7 mouse cellular contexts compared by ENCODE assay signal in genomic region chr2:10785156-10785555, GRCm38 (mm10).
DNase-seq lines count a peak whose midpoint lies in the region; ATAC-seq and TF ChIP-seq lines count a peak whose summit lies in the region.

No protein-coding gene starts in this region.

- 30% methylated on average over 2 of the region's 2 CpGs for WGBS in midbrain, embryonic 10.5 days
- WGBS in midbrain, embryonic 13.5 days: 14% methylated on average over 2 of the region's 2 CpGs
- 18% methylated on average over 2 of the region's 2 CpGs for WGBS in limb, embryonic 14.5 days

- H3K9me3 ChIP-seq in midbrain, embryonic 10.5 days (replicated peaks): no peaks in the 10 kb centered on the region
- no peaks in the 10 kb centered on the region for H3K9me3 ChIP-seq in midbrain, embryonic 13.5 days
- H3K9me3 ChIP-seq in limb, embryonic 14.5 days (ENCODE audit: control insufficient read depth, low read length): no peaks in the 10 kb centered on the region

- H3K27me3 ChIP-seq in midbrain, embryonic 10.5 days (ENCODE audit: low read depth, poor library complexity, severe bottlenecking): no peaks in the 10 kb centered on the region
- H3K27me3 ChIP-seq in midbrain, embryonic 13.5 days: no peaks in the 10 kb centered on the region
- no peaks in the 10 kb centered on the region for H3K27me3 ChIP-seq in limb, embryonic 14.5 days (ENCODE audit: control insufficient read depth, insufficient read depth, low read length)
- H3K27me3 ChIP-seq in splenic B cell, adult 2 months (ENCODE audit: control insufficient read depth, insufficient read depth, low read length, poor library complexity, severe bottlenecking): no peaks in the 10 kb centered on the region

- H3K4me2 ChIP-seq in midbrain, embryonic 13.5 days (replicated peaks): no peak overlapping the region
- H3K4me2 ChIP-seq in limb, embryonic 14.5 days (replicated peaks; ENCODE audit: low read depth, low read length, severe bottlenecking): no peak overlapping the region

- no peak for TF ChIP-seq POLR2A in limb, embryonic 14.5 days (IDR thresholded peaks at IDR 0.05; ENCODE audit: borderline replicate concordance, extremely low read depth, insufficient read depth, insufficient read length)

- no peak overlapping the region for H3K9ac ChIP-seq in midbrain, embryonic 13.5 days (replicated peaks)
- no peak overlapping the region for H3K9ac ChIP-seq in limb, embryonic 14.5 days (ENCODE audit: low read depth, low read length, severe bottlenecking)

- H3K4me3 ChIP-seq in midbrain, embryonic 10.5 days: no peak overlapping the region
- H3K4me3 ChIP-seq in midbrain, embryonic 13.5 days (replicated peaks): no peak overlapping the region
- H3K4me3 ChIP-seq in limb, embryonic 14.5 days (replicated peaks; ENCODE audit: low read length): no peak overlapping the region

- H3K4me1 ChIP-seq in midbrain, embryonic 10.5 days: peaks cover 15% of the 10 kb centered on the region
- peaks cover 9% of the 10 kb centered on the region for H3K4me1 ChIP-seq in midbrain, embryonic 13.5 days (replicated peaks)
- H3K4me1 ChIP-seq in limb, embryonic 14.5 days (ENCODE audit: control insufficient read depth, insufficient read depth, low read length): 0 out of 2 replicates have a peak, but pooled peaks cover 3% of the 10 kb centered on the region

- no peak overlapping the region for H3K27ac ChIP-seq in midbrain, embryonic 10.5 days (replicated peaks)
- no peak overlapping the region for H3K27ac ChIP-seq in midbrain, embryonic 13.5 days
- no peak overlapping the region for H3K27ac ChIP-seq in limb, embryonic 14.5 days (replicated peaks; ENCODE audit: low read depth, low read length)

- no peaks in the 10 kb centered on the region for H3K36me3 ChIP-seq in midbrain, embryonic 10.5 days
- H3K36me3 ChIP-seq in midbrain, embryonic 13.5 days: no peaks in the 10 kb centered on the region
- no peaks in the 10 kb centered on the region for H3K36me3 ChIP-seq in limb, embryonic 14.5 days (ENCODE audit: control insufficient read depth, insufficient read depth, low read length)
- H3K36me3 ChIP-seq in splenic B cell, adult 2 months (ENCODE audit: control insufficient read depth, insufficient read depth, low read length, poor library complexity, severe bottlenecking): no peaks in the 10 kb centered on the region

- ATAC-seq in midbrain, embryonic 13.5 days: no peak; the same call in 1 of the 2 replicates
- no peak for ATAC-seq in limb, embryonic 14.5 days (ENCODE audit: low FRiP score, low read depth)

- peak; percentile 34 for DNase-seq in midbrain, embryonic 10.5 days (ENCODE audit: low spot score)
- peak; percentile 34 for DNase-seq in T-cell, adult 2 months (ENCODE audit: low spot score)
- DNase-seq in cerebellum, postnatal 36 days: peak; percentile 26 to 52
- DNase-seq in hindlimb bud, embryonic 11.5 days (ENCODE audit: extremely low spot score, low read depth, low spot score): peak; percentile 33
- peak; percentile 9 for DNase-seq in limb, embryonic 14.5 days (ENCODE audit: low spot score)
- DNase-seq in splenic B cell, adult 2 months (ENCODE audit: low read depth, low spot score): peak; percentile 44
